Mouse (Mus musculus) NIH3T3 (cell line): Measurements from ENCODE around the gene Larp6.
A peak's percentile ranks its signal among the peaks of the same experiment; 100 is the strongest.

Source experiments
- DNase-seq: peaks from one replicate; pipeline ENCODE4 v3.0.0-alpha.2; 2012; ENCODE audit warnings: low read depth

Larp6 gene

DNA sequence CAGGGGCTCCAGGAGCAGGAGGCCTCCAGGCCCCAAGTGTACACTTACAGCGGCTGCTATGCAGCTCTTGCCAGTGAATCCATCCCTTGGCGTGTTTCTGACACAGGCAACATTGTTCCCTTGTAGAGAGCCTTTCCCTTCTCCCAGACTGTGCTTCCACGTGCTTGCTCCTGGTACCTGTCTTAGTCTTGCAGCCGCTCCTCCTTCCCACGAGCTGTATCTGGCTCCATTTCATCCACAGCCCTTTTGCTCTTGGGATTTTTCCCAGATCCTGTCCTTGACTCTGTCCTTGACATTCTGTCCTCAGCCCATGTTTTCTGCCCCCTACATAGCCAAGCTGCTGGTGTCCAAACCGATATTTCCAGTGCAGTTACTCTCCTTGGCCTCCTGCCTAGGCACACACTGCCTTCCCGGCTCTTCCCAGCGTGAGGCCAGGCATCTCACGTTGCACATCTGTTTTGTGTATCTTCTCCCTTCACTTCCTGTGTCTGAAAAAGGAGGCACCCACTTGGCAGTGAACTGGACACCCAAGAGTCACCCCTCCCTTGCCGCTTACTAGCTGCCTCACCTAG, 46.7 kb downstream of the Larp6 start:
- DNase-seq: peak; percentile 21

DNA sequence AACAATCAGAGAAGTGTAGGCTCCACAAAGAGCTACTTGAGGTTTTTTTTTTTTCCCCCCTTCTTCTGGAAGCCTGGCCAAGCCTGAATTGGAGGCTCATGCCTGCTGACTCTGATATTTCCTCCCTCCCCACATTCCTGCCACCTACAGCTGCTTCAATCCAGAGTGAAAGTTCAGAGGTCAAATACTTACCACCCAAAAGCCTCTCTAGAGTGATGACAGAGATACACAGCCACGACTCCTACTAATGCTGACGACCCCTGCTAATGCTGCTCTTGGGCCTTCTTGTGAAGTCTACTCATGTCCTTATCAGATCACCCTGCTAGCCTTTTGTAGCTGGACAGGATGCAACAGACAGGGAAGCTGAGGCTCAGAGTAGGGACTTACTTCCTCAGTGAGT, 52.4 kb downstream of the Larp6 start:
- DNase-seq: no peak

DNA sequence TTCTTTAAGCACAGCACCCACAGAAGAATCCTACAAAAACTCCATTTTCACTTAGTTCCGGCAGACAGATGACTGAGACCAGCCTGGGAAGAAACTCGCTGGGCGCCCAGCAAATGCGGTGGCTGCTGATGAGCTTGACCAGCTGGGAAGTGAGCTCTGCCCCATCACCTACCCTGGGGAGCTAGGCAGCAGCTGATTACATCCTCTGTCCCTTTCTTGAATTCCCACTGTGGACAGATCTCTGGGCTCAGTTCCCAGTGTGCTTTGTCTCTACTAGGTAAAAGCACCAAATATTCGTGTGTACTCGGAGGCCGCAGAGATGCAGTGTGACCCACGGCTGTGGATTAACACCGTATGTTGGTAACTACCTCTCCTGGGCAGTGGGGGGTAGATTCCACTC, 55.6 kb downstream of the Larp6 start:
- no peak for DNase-seq

DNA sequence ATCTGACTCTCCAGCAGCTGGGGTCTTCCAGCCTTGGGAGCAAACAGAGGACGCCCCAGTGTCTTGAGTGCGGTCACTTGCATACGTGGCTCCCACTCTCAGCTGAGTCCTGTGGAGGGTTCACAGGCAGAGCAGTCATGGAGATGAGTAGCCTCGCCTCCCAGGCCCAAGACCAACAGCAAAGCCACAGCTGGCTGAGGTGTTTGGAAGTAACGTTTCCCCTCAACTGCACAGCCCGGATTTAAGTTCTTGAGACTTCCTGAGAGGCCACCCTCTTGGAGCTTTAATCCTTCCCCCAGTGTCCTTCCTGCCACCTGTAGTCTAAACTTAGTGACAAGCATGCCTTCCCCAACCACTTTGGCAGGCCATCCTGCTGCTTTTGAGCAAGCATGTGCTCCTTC, 56.9 kb downstream of the Larp6 start:
- DNase-seq: no peak

DNA sequence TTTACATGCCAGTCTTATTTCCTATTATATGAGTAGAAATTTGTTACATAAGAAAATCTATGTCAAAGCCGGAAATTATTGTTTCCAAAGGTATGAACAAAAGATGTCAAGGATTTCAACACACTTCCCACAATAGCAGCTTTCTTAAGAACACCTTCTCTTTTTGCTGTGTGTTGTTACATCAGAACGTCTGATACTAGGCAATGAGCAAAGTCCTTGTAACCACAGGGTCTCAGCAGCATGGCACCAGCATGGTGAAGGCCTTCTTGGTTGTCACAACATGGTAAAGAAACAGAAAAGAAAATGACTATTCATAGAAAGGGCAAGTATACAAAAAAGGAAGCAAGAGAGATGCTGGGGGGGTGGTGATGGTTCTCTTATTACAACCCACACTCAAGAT, 60.9 kb downstream of the Larp6 start:
- no peak for DNase-seq

DNA sequence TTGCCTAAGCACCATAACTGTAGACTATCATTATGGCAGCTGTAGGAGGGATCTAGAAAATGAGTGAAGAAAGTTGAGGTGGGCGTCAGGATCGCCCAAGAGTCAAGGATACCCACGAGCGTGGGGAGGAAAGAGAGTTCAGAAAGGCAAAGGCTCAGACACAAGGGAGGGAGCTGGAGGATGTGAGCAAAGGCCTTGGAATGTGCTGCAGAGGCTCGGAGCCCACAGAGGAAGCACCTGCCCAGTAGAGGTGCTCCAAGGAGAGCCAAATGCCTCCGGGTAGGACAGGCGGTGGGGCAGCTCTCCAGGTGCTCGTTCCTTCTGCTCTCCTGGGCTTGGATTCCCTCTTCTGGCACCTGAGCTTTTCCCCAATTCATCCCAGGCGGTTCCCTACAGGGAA, 64.1 kb downstream of the Larp6 start:
- DNase-seq: no peak

DNA sequence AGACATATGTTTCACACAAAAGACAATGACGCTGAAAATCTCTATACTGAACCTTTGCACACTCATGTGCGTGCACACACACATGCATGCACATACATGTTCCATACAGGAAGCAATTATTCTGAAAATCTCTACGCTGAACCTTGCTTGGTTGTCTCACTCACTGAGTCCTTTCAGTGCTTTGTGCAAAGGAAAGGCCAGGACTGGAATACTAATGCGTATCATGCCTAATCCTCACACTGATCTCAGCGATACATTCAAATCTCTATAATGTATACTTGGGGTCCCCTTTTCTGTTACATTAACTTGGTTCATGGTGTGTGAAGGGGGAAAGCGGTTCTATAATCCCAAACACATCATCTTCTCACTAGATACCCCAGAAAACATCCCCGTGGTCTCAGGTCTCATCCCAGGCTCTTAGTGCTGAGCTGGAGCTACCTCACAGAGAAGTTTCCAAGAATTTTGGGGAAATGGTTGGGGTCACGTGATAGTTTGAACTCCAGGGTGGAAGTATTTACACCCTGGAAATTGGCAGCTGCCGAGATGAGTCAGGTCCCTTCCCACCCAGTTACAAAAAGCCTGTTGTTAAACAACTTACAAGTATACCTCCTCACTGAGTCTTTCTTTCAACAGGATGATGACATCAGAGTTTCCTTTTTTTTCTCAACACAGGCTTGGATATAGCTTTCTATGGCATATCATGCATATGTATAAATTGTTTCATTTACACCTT, 69.4 kb downstream of the Larp6 start:
- DNase-seq: peak; percentile 62

DNA sequence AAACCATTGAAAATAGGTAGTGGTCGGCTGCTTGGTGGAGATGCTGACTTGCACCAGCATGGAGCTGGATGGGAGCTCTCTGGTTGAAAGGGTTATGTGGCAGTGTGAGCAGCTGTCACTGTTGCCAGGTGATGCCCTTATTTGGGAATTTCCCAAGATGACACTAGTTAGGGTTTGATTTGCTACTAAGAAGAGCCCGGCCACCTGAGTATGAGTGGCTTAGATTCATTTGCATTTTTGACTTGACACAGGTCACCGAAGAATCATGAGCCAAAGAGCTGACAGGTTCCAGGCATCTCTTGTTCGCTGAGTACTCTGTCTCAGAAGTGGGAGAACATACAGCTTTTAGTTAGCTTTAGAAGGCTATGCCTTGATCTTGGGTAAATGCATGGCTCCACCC, 72.3 kb downstream of the Larp6 start:
- DNase-seq: no peak

DNA sequence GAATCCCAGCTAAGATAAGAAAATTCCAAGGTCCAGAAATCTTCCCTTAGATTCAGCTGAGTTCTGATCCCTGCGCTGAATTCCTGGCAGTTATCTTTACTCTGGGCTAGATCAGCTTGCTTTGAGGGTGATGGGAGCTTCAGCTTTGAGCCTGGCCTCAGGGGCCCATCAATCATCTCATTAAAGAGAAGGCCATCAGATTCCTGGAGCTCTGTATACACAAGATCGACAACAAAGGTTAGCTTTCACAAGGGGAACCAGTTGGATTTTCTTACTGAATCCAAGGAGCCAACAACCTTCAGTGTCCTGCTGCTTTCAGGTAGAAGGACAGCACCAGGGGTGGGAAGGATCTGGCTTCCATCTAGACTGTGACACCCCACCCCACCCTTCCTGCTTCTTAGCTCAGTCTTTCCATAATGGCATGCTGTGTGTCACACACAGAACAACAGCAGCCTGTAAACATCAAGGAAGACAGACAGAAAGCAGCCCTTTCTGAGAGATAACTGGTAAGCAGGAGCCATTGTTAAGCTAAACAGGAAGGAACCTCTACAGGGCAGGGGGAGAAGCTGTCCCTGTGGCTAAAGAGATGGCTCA, 74.8 kb downstream of the Larp6 start:
- DNase-seq: no peak
